Mouse (Mus musculus) embryonic stem cell, embryonic (primary cell): Measurements from ENCODE around the gene Cct5.

Experiments
- CTCF ChIA-PET, 4 experiments: fragments of 300-600 bp in 2 of 4; fragments of 350-600 bp in 2 of 4; sonication (Branson Sonifier 250); formaldehyde crosslinking; loops; one replicate each; lab custom pipeline; 2022; ENCODE audit warnings: inconsistent platforms in 2 of 4; lab: Charles Lee
- POLR2A ChIA-PET, 4 experiments: fragments of 300-600 bp in 2 of 4; fragments of 350-600 bp in 2 of 4; sonication (Branson Sonifier 250); formaldehyde crosslinking; loops; one replicate each; lab custom pipeline; 2022; ENCODE audit warnings: antibody characterized with exemption in 4 of 4, inconsistent platforms in 1 of 4; lab: Charles Lee

Cct5 gene

DNA sequence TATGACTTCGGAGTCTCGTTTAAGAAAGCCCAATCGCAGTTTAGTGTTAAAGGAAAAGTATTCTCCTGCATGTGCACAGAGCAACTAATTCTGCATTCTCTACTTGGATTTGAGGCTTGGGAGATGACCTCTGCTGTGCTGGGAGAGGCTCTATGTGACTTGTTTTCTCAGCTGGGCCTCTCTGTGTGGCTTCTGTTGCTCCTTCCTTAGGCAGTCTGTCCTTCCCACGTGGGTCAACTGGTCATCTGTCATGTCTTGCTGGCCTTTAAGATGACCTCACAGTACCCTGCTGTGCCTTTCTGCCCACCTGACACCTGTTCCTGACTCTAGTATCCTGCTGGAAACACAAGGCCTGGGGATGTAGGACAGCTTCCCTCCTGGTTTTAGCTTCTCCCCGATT lies 25.5 kb downstream of the Cct5 start:
- ChIA-PET POLR2A (interaction anchor here in 1 of 4 experiments (0.6 kb wide), 1 partner anchor 14 kb away, joined by 4 read pairs; no protein-coding TSS in a partner anchor), CTCF (no interaction called here)

DNA sequence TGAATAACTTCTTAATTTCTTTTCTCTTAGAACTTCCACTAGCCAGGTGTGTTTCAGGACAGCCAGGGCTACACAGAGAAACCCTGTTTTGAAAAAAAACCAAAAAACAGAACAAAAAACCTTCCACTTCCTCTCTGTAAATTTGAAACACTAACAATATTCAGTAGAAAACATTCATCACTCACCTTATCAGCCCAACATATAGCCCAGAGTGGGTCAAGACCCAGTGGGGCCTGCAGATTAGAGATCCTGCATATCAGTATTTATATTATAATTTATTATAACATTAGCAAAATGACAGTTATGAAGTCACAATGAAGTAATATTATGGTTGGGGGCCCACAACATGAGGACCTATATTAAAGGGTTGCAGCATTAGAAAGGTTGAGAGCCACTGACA lies 27.9 kb downstream of the Cct5 start:
- CTCF ChIA-PET = no interaction called here

DNA sequence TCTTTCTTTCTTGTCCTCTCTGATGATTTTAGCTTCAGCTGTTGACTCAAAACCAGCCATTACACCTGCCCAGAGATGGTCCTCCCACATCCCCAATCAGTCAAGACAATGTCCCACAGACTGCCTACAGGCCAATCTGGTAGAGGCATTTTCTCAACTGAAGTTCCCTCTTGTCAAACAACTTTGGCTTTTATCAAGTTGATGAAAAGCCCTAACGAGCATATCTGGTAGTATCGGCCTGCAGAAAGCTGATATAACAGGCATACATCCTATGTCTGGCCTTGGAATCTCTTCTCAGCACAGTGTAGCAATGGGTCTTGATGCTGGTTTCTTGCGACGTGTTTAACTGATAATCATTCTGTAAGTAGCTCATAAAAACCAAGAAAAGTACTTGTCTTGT lies 28.3 kb downstream of the Cct5 start:
- POLR2A ChIA-PET = interaction anchor here in 1 of 4 experiments (0.6 to 1.1 kb wide), 3 partner anchors 16 to 86 kb away, joined by 3 to 7 read pairs (median 3); partner anchors contain the start of genes Cct5 and Fam173b
- CTCF ChIA-PET = no interaction called here

More for the DNA sequence above, 27.9 kb downstream of the Cct5 start:
- POLR2A ChIA-PET = interaction anchor here in 1 of 4 experiments (0.6 to 1.1 kb wide), 4 partner anchors 15 to 86 kb away, joined by 3 to 7 read pairs (median 3); partner anchors contain the start of genes Cct5 and Fam173b

DNA sequence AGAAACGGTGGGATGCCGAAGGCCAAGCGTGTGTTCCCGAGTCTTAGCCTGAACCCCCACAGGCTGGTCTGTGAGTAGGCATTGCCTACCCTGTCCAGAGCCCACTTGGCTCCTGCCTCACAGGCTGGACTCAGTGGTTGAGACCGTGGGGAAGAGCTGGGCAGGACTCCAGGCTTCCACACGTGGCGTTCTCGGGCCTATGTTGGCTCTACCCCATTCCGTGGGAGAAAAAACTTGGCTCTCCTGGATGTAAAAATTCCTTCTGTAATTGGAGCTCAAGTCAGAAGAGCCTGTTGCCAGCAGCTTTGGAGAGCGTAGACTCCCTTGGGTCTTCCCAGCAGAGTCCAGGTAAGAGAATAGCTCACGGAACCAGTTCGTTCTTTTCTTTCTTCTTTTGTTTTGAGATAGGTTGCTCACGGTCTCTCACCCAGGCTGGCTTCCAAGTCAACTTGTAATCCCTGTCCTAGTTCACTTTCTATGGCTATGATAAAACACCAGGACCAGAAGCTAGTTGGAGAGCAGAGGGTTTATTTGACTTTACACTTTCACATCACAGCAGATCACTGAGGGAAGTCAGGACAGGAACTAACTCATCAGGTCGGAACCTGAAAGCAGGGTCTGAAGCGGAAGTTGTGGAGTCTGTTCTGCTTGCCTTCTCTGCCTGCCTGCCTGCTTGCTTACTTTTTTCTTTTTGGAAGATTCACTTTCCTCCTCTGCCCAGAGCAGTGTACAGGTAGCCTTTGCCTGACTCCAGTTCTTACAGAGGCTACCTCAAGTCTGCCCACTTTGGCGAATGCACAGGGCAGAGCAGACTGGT lies 29.5 kb downstream of the Cct5 start:
- CTCF ChIA-PET = interaction anchor here in 1 of 4 experiments (0.5 to 0.6 kb wide), 2 partner anchors 12 to 265 kb away, joined by 3 read pairs; no protein-coding TSS in a partner anchor
- POLR2A ChIA-PET = interaction anchor here in 2 of 4 experiments (1.0 to 1.8 kb wide), 4 partner anchors 9 to 31 kb away, joined by 4 to 6 read pairs (median 4); no protein-coding TSS in a partner anchor

DNA sequence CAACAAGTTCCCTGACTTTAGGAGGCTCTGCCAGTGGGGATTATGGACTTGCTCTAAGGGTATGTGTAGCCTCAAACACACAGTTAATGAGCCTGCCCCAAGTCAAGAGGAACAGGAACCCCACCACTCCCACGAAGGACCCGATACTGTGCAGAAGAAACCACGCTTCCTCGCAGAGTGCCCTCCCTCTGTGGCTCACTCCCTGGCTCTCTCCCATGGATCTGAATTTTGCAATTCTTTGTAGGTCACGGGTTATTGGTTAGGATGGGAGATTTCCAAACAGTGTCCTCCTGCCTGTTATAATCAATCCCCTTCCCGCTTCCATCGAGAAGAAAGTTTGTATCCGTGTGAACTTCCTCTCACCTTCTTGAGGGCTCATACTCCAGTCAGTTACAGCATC lies 30.6 kb downstream of the Cct5 start:
- POLR2A ChIA-PET = interaction anchor here in 2 of 4 experiments (1.0 to 1.8 kb wide), 3 partner anchors 7 to 32 kb away, joined by 4 to 6 read pairs (median 4); no protein-coding TSS in a partner anchor

DNA sequence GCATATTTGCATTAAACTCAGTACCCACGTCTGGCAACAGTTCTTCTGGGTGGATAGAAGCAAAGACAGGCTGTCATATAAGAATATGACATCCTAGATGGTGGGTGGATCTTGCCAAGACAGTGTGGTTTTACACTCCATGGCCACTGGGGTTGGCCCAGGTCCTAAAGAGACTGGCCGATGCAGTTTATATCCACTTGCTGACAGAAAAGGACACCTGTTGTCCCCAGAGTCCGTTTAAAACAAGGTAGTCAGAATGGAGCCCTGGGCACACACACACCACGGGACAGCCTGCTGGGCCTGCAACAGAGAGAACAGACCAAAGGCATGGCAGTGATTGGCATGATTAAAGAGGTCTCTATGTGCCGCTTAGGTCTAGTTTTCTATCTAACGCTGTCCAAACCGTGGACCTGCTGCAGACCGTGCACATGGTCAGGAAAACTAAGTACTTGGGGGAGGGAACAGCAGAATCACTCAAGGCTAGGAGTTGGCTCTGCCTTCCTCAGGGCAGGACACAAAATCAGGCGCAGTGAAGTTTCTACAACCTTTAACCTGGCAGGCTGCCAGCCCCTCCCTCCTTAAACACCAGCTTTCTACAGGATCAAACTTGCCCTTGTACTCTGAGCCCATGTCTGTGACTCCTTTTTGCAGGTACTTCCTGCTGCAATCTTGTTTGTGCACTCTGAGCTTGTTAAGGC lies 32.1 kb downstream of the Cct5 start:
- POLR2A ChIA-PET = interaction anchor here in 2 of 4 experiments (0.6 to 2.1 kb wide), 6 partner anchors 15 to 127 kb away, joined by 3 to 8 read pairs (median 3); partner anchors contain the start of genes Cct5 (in 2 of the 2) and Fam173b (in 2 of the 2)
- CTCF ChIA-PET = no interaction called here

More for the DNA sequence above, 30.6 kb downstream of the Cct5 start:
- CTCF ChIA-PET = no interaction called here

DNA sequence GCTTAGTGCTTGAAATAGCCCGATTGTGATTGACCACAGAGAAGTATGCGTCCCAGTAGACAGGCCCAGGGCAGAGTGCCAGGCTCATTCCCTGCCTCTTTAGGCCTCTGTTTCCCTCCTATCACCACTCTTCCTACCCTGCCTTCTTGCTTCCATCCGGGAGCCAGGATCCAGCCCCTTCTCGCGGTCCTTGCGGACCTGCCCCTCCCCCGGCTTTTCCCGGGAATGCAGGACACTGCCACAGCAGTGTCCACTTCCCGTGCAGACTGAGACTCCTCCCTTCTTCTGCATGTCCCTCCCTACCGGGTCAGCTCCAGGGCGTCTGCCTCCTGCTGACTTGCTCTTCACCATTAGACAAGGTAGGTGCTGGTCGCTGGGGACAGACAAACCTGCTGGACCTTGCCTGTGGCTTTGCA lies 33.0 kb downstream of the Cct5 start:
- POLR2A ChIA-PET = interaction anchor here in 3 of 4 experiments (0.5 to 2.1 kb wide), 9 partner anchors 9 to 126 kb away, joined by 3 to 8 read pairs (median 3); partner anchors contain the start of genes Cct5 (in 3 of the 3) and Fam173b (in 3 of the 3)
- CTCF ChIA-PET = no interaction called here

DNA sequence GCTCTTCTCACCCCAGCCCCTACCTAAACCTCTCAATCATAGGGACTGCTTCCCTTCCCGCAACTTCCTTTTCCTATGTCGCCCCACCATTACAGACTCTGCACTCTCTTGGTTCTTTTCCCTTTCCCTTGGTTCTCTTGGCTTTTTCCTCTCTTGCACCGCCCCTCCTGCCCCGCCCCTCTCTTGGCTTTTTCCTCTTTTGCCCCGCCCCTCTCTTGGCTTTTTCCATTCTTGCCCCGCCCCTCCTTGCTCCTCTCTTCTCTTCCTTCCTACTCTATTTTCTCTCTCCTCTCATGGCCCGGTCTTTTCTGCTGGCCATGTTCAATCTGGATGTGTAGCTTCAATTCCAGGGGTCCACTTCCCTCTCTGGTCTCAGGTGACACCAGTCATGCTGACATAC lies 34.2 kb downstream of the Cct5 start:
- ChIA-PET POLR2A (interaction anchor here in 3 of 4 experiments (0.6 to 2.0 kb wide), 6 partner anchors 10 to 35 kb away, joined by 3 to 8 read pairs (median 3); partner anchors contain the start of genes Cct5 (in 1 of the 3) and Fam173b (in 1 of the 3)), CTCF (no interaction called here)

DNA sequence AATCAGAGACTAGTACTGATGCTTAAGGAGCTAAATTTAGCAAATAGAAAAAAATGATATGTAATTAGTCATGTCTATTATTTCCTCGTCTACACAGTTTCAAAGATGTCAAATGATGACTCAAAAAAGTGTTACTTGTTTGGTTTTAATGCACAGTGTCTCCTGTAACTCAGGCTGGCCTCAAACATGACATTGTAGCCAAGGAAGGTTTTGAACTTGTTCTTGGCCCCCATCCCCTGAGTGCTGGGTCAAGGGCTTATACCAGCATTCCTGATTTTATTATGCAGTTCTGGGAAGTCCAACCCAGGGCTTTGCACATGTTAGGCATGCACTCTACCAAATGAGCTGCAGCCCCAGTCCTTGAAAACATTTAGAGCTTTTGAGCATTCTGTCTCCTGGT lies 35.8 kb downstream of the Cct5 start:
- ChIA-PET POLR2A (interaction anchor here in 1 of 4 experiments (0.9 to 5.0 kb wide), 4 partner anchors 9 to 36 kb away, joined by 3 to 36 read pairs (median 3); partner anchors contain the start of genes Cct5 and Fam173b), CTCF (no interaction called here)

DNA sequence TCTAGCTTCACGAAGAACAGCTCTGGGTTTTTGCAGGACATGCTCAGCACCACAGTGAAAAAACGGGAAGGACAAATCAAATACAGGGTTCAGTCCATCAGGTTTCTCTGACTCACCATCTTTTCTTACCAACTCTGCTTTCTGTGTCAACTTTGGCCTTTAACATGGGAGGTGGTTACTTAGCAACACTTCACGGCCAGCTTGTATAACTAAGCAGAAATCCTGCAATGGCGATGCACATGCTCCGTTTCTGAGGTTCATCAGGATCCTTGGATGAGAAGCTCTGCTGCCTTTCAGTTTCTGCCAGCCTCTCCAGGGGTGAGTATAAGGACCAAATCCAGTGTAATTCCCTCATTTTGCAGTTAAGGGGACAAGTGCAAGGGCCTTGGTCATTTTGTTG lies 36.4 kb downstream of the Cct5 start, which contains the start of gene Cmbl:
Gene Cmbl (plus strand): TSS at position 206 of the 400 bp plus-strand sequence.
- CTCF ChIA-PET = no interaction called here
- POLR2A ChIA-PET = interaction anchor here in 1 of 4 experiments (0.5 to 5.0 kb wide), 4 partner anchors 8 to 36 kb away, joined by 3 to 36 read pairs (median 3); partner anchors contain the start of genes Cct5 and Fam173b

DNA sequence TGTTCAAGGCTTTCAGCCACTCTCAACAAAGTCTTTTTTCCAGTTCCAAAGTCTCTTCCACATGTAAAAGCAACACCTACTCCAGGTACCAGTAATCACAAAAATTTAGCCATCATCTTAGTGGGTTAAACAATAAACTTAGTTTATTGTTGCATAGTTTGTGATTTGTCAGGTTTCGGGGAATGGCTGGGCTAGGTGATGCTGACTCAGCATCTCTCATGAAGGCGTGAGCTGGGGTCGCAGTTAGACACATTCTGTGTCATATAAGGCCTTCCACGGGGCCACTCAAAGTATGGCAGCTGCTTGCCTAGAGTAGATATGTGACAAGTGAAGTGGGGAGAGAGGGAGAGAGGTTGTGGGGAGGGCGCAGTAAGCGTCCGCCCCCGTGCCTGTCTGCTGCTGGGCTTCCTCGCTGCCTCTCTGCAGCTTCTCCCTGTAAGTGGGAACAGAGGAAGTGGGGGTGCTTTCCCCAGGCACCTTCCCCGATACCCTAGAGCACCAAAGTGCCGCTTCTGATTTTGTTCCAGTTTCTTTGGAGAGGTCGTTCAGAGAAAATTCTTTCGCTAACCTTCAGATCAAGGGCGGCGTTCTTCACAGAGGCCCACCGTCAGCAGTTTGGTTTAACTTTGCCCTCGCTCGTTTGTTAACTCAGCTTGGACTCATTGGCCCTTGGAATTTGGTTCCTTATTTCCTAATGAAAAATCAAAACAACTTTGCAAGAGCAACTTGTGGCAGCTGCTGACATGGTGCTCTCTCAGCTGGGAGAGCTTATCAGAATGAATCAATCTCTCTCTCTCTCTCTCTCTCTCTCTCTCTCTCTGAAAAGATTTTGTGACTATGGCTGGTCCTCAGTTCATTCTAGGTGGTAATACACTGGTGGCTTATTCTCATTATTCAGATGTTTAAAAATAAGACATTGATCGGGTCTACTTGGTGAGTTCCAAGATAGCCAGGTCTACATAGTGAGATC lies 37.7 kb downstream of the Cct5 start:
- CTCF ChIA-PET = no interaction called here
- POLR2A ChIA-PET = interaction anchor here (0.6 to 5.0 kb wide), 12 partner anchors 8 to 82 kb away, joined by 3 to 36 read pairs (median 4); partner anchors contain the start of genes Cct5 (in 1 of the 4) and Fam173b (in 1 of the 4)

DNA sequence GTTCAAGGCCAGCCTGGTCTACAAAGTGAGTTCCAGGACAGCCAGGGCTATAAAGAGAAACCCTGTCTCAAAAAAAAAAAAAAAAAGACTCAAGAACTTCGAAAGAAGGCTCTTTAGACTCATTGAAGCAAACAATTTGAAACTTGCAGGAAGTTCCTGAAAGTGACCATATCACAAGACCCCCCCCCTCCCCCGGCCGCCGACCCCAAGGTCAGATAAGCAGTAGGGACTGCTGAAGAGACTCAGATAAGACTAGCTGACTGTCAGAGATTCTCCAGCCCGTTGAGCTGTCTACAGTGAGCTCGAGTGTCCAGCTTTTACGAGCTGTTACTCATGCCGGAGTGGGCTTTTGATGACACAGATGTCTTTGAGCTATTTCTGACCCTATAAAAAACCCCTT lies 38.8 kb downstream of the Cct5 start:
- ChIA-PET CTCF (interaction anchor here in 1 of 4 experiments (0.7 kb wide), 1 partner anchor 818 kb away, joined by 5 read pairs; no protein-coding TSS in a partner anchor), POLR2A (interaction anchor here (0.7 to 5.0 kb wide), 15 partner anchors 9 to 121 kb away, joined by 3 to 36 read pairs (median 5); partner anchors contain the start of genes Cct5 (in 2 of the 4) and Fam173b (in 2 of the 4))

DNA sequence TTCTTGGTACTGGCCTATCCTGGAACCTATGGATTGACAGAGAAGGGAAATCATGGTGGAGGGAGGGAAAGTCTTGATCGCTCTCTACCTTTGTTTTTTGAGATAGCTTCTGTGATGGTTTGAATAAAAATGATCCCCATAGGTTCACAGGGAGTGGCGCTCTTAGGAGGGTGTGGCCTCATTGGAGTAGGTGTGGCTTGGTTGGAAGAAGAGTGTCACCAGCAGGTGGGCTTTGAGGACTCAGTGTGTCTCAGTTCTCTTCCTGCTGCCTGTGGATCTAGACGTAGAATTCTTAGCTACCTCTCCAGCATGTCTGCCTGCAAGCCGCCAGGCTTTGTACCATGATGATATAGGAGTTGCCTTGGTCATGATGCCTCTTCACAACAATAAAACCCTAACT lies 39.6 kb downstream of the Cct5 start:
- POLR2A ChIA-PET = interaction anchor here (0.5 to 5.0 kb wide), 28 partner anchors 11 to 555 kb away, joined by 3 to 36 read pairs (median 4); partner anchors contain the start of genes Cct5 (in 2 of the 4), Fam173b (in 2 of the 4) and March6 (in 1 of the 4)

DNA sequence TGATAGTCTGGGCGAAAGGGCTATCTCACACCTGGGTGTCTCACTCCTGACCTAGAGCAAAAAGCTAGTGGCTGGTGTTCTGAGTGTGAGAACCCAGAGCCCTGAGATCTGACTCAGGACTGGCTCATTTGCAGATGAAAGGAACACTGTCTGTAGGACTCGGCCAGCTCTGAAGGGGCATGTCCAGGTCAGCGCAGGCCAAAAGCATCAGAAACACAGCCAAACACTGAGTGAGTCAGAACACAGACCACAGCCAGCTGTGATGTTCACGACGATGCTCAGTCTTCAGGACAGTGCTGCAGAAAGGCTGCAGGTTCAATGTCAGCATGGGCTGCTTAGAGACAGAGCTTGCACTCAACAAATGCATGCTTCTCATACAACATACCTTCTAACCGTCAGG lies 40.2 kb downstream of the Cct5 start:
- ChIA-PET CTCF (interaction anchor here in 1 of 4 experiments (0.7 kb wide), 1 partner anchor 24 kb away, joined by 3 read pairs; no protein-coding TSS in a partner anchor), POLR2A (interaction anchor here (0.5 to 5.0 kb wide), 23 partner anchors 10 to 287 kb away, joined by 3 to 36 read pairs (median 4); partner anchors contain the start of genes Cct5 (in 2 of the 4), Fam173b (in 2 of the 4) and March6 (in 1 of the 4))

More for the DNA sequence above, 39.6 kb downstream of the Cct5 start:
- CTCF ChIA-PET = interaction anchor here in 3 of 4 experiments (0.5 to 0.7 kb wide), 4 partner anchors 23 to 819 kb away, joined by 3 to 5 read pairs (median 4); no protein-coding TSS in a partner anchor

DNA sequence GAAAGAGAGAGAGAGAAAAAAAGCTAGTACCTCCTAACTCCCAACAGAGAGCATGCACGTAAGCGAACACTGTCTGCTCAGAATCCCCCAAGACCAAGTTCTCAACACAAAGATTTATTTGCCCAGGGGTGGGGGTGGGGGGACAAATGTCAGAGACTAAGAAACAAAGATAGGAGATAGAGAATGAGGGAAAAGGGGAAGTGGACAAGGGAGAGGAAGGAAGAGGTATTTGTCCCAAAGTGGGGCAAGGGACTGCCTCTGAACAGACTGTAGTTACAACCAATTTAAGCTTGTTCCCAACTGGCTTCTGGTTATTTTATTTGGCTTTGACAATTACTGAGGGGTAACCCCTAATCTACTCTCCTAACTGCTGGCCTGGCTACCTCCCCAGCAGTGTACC lies 46.7 kb downstream of the Cct5 start:
- ChIA-PET POLR2A (interaction anchor here in 2 of 4 experiments (0.6 to 1.2 kb wide), 6 partner anchors 14 to 362 kb away, joined by 3 to 4 read pairs (median 3); partner anchors contain the start of genes Cct5 (in 1 of the 2) and Fam173b (in 1 of the 2)), CTCF (no interaction called here)

DNA sequence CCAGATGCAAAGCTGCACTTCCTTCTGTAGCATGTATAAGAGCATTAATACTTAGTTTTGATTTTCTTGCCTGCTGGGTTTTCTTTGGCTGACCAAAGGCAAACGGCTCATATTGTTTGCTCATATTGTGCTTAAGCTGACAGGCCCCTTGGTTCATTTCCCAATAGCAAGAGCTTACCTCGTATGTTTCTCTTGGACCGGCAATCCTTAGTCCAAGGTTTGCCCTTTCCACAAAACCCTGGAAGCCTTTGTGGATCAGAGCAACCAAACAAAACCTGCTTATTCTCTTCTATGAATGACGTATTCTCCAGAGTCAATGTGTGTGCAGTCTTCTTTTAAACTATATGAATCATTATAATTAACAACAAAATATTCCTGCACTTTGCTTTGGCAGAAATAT lies 51.2 kb downstream of the Cct5 start:
- POLR2A ChIA-PET = interaction anchor here in 1 of 4 experiments (6.3 kb wide), 1 partner anchor 12 kb away, joined by 33 read pairs; no protein-coding TSS in a partner anchor
- CTCF ChIA-PET = no interaction called here
